Mouse (Mus musculus) cerebellum, adult 2 months (tissue): ENCODE measurements around the gene Ccdc39. TPM values are rescaled to one million over a fixed set of nuclear protein-coding genes. Genes with fewer than 3 reads are reported as not detected.

Source experiments
- DNase-seq, 2 experiments: peaks; one replicate each; pipeline ENCODE4 v3.0.0; 2021
- H3K27ac ChIP-seq: fragments of 200-500 bp; 2 replicates; pipeline ENCODE4 v1.5.1; 2012; ENCODE audit warnings: low read length, control low read depth, inconsistent platforms; ENCODE audit not compliant: insufficient read depth
- H3K27me3 ChIP-seq: fragments of 200-500 bp; 2 replicates; pipeline ENCODE4 v1.6.1; 2012; ENCODE audit warnings: inconsistent platforms, mild to moderate bottlenecking, low read length, moderate library complexity; ENCODE audit not compliant: control insufficient read depth, insufficient read depth
- H3K4me1 ChIP-seq: fragments of 200-500 bp; 2 replicates; pipeline ENCODE4 v1.6.1; 2011; ENCODE audit warnings: low read length; ENCODE audit not compliant: control insufficient read depth, insufficient read depth
- H3K4me3 ChIP-seq: fragments of 200-500 bp; replicated peaks from 2 replicates; pipeline ENCODE3; 2011; ENCODE audit warnings: mild to moderate bottlenecking, low read depth, low read length, control low read depth; ENCODE audit not compliant: insufficient read depth
- CTCF ChIP-seq: fragments of 200-500 bp; IDR thresholded peaks from 2 replicates; pipeline ENCODE4 v1.5.1; 2011; ENCODE audit warnings: low read depth, mild to moderate bottlenecking, control low read depth, low read length, moderate library complexity, borderline replicate concordance; ENCODE audit not compliant: insufficient read depth
- POLR2A ChIP-seq: fragments of 200-500 bp; IDR thresholded peaks from 2 replicates; pipeline ENCODE4 v1.6.1; 2011; ENCODE audit warnings: low read length, control low read depth, borderline replicate concordance; ENCODE audit not compliant: insufficient read depth
- WGBS: fragments of 180-500 bp; shearing (Covaris S2); methylation state at CpG from one replicate; pipeline ENCODE4 v1.1.7; 2018; 5-methylcytosine and 5-hydroxymethylcytosine counted together
- polyA plus RNA-seq: library from polyadenylated mRNA; depleted of rRNA; stranded (reverse); fragments of >200 nt; gene quantifications from 2 replicates; pipeline ENCODE4 v1.2.3, GENCODE M21; 2012; rRNA removed

The Ccdc39 gene
- polyA plus RNA-seq = 21.1 and 27.5 TPM in 2 replicates

DNA sequence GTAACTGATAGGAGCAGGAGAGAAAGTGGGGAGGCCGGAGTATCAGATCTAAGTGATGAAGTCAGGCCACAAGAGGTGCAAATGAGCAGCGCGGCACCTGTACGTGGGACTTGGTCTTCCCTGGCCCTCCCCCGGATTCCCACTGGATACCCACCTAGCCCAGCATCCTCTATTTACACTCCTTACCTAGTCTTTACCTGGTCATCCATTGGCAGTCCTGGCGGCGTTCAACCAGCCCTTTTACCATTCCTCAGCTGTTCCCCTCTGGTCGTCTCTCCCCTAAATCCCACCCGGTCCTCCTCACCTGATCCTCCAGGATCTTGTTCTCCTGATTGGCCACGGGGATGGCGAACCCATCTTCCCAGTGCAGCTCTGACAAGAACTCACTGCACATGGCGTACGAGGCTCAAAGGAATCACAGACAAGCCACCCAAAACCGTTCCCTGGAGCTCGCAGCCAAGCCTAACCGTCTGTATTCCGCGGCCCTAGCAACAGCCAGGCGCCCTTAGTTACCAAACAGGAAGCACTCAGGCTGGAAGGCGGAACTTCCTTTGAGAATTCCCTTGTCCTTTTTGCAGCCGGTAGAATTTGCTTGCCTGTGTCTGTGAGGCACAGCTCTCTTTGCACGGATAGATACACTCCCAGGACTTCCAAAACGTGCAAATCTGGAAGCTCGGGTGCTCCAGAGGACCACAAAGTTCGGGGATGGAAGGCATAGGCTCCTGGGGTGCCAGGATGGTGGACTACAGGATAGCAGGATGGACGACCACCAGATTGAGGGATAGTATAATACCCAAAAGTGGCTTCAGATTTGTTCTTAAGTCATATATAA is at the start of gene Ccdc39:
TSS of gene Ccdc39 (minus strand) at position 510 of the 832 bp plus-strand sequence.
- DNase-seq = peak; percentile 80 to 85
- Histone ChIP-seq H3K27ac (0 out of 2 replicates have a peak within 1 kb of the TSS, but pooled peaks have one; percentile 10), H3K4me1 (no peaks in the 10 kb centered on the region), H3K27me3 (no peaks in the 10 kb centered on the region), H3K4me3 (peak within 1 kb of the TSS; percentile 78)
- 3% methylated on average over 26 of the region's 26 CpGs for WGBS
- TF ChIP-seq POLR2A = peak; percentile 62; the same call in 1 of the 2 replicates
- 0 out of 2 replicates have a peak, but pooled peaks have one; percentile 7 for TF ChIP-seq CTCF

DNA sequence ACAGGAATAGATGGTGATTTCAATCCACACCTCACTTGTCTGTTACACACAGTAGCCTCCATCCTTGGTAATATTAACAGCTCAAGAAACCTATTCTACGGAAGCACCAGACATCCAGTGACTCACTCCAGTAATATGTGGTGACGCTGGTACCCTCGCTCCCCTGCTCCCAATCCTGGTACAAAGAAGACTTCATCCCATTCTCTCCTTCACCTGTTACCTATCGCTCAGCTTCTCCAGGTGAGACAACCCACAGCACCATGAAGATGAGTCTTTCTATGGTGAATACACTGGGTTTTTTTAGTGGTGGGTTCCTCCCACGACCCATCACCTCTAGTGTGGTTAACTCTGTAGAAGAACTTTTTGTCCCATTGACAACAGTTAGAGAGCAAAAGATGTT is 49.3 kb upstream of the Ccdc39 start:
- Histone ChIP-seq H3K4me3 (no peak overlapping the region), H3K27ac (no peak overlapping the region), H3K27me3 (no peaks in the 10 kb centered on the region), H3K4me1 (no peaks in the 10 kb centered on the region)
- TF ChIP-seq CTCF (no peak), POLR2A (no peak)
- DNase-seq = no peak
- WGBS = 90% methylated on average over 5 of the region's 5 CpGs

DNA sequence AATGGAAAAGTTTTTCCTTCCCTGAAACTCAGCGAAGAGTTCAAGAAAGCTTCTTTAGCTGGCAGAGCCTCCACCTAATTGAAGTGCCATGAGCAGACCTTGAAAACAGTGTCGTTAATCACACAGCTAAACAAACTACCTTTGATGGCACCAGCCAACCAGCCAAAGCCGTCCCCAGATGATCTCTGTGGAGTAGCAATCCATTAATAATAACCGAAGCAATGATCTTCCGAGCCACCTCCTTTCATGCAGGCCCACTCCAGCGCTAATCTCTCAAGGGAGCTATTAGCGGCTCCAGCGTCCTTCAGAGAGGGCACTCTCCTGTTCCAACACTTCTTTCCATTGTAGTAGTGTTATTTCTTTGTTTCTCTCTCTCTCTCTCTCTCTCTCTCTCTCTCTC is 43.3 kb upstream of the Ccdc39 start:
- Histone ChIP-seq H3K27ac (no peak overlapping the region), H3K27me3 (no peaks in the 10 kb centered on the region), H3K4me3 (no peak overlapping the region), H3K4me1 (no peaks in the 10 kb centered on the region)
- 54% methylated on average over 8 of the region's 8 CpGs for WGBS
- DNase-seq = no peak
- no peak for TF ChIP-seq CTCF
- TF ChIP-seq POLR2A = no peak

- DNase-seq = no peak
- Histone ChIP-seq H3K27ac (no peak overlapping the region), H3K27me3 (no peaks in the 10 kb centered on the region), H3K4me3 (no peak overlapping the region), H3K4me1 (no peaks in the 10 kb centered on the region)
- TF ChIP-seq CTCF = no peak
- TF ChIP-seq POLR2A = no peak
- WGBS = 92% methylated on average over 6 of the region's 6 CpGs
Observed at GRCm38 (mm10) chr3:33883105-33883504, 39.0 kb upstream of the Ccdc39 start.

DNA sequence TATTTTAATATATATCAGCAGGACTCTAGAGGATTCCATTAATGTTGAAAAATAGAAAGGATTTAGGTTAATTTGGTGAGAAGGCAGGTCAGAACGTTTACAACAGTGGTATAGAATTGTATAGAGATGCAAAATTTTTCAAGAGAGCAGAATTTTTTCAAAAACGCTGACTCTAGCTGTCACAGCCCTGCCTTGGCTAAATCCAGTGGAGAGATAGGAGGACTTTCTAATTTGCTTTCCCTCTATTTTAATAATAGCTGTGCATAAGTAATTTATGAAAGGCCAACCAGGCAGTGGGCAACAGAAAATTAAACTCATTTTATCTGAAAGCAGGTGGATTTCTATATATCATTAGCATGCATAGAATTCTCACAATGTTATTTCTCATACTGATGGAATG is 38.6 kb upstream of the Ccdc39 start:
- Histone ChIP-seq H3K27me3 (no peaks in the 10 kb centered on the region), H3K27ac (no peak overlapping the region), H3K4me3 (no peak overlapping the region), H3K4me1 (no peaks in the 10 kb centered on the region)
- WGBS = 70% methylated on average over 2 of the region's 2 CpGs
- no peak for TF ChIP-seq POLR2A
- TF ChIP-seq CTCF = no peak
- no peak for DNase-seq

GRCm38 (mm10) chr3:33878661-33879060 is 34.6 kb upstream of the Ccdc39 start:
- Histone ChIP-seq H3K27ac (no peak overlapping the region), H3K4me1 (no peaks in the 10 kb centered on the region), H3K4me3 (no peak overlapping the region), H3K27me3 (no peaks in the 10 kb centered on the region)
- no peak for DNase-seq
- TF ChIP-seq CTCF = no peak
- no peak for TF ChIP-seq POLR2A
- WGBS = 91% methylated on average over 6 of the region's 6 CpGs

DNA sequence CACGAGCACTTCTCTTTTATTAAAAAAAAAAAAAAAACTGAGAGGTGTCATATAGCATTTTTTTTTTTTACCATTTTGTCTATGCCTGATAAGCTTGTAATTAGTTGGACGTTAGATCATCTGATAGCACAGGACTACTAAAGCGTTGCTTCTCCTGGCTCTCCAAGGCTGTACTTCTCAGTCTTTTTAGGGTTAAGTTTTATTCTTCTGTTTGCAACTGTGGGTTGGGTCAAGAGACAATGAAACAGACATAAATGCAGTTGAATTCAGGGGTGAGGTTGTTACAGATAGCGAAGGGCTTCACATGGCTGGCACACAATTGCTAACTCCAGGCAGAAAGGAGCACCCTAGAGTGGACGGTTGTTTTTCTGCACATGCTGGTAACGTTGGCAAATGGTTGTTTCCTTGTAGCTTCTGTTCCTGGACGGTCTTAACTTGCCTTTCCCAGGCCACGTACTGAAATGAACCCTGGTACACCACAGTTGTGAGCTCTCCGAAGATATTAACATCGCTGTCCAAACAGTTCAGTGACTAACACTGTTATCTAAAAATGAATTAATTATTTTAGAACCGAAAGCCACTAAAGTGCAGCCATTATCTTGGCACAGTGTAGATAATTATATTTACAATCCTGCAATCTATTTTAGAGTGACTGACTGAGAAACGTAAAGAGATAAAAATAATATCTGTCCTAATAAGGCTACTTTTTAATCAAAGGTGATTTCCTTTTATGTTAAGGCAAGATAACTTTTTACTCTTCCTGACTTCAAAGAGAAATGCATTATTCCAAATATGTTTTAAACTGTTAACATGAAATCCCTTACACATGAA is 30.6 kb upstream of the Ccdc39 start:
- 74% methylated on average over 12 of the region's 12 CpGs for WGBS
- TF ChIP-seq POLR2A (no peak), CTCF (no peak)
- Histone ChIP-seq H3K27me3 (no peaks in the 10 kb centered on the region), H3K4me1 (no peaks in the 10 kb centered on the region), H3K27ac (no peak overlapping the region), H3K4me3 (no peak overlapping the region)
- DNase-seq = no peak
